Mouse (Mus musculus) testis, adult 2 months (tissue): Measurements from ENCODE around the gene Macrod1.

Source experiments
- CTCF ChIP-seq: fragments of 200-500 bp; IDR thresholded peaks from 2 replicates; pipeline ENCODE4 v1.5.1; 2012; ENCODE audit warnings: low read depth, mild to moderate bottlenecking, inconsistent platforms, low read length, moderate library complexity; ENCODE audit not compliant: control insufficient read depth, insufficient read depth, insufficient replicate concordance
- POLR2A ChIP-seq: fragments of 200-500 bp; IDR thresholded peaks from 2 replicates; pipeline ENCODE4 v1.6.1; 2012; ENCODE audit warnings: low read depth, mild to moderate bottlenecking, inconsistent platforms, low read length, moderate library complexity; ENCODE audit not compliant: control insufficient read depth

DNA sequence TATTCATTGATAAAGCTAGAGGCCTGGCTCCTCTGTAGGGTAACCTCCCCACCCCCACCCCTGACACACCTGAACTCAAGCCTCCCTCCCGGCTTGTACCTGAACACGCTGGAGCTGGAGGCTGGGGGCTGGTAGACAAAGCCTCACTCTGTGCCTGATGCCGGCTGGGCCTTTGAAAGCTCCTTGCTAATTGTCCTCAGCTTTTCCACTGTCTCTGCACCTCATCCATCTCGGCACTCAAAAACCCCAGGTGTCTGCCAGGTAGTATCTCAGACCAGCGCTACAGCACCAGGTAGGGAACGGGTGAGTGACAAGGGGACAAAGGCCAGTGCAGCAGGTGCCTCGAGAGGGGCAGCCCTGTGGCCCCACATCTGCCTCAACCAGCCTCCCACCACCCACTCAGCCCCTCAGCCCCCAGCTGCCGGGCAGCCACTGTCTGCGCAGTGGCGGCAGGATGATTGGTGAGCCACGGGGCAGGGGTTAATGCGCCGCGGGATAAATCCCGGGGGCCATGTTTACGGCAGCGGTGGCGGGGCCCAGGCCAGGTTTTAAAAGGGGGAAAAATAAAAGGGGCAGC lies 129.2 kb downstream of the Macrod1 start:
- TF ChIP-seq POLR2A: no peak
- TF ChIP-seq CTCF: no peak
